Mouse (Mus musculus) kidney, adult 2 months (tissue): ENCODE measurements around the gene Nostrin.

ENCODE experiments used
- CTCF ChIP-seq: fragments of 200-500 bp; conservative IDR thresholded peaks from 2 replicates; pipeline ENCODE4 v1.5.1; 2011; ENCODE audit warnings: low read depth, mild to moderate bottlenecking, control low read depth, low read length, moderate library complexity, mixed read lengths; ENCODE audit not compliant: insufficient read depth, insufficient read length
- POLR2A ChIP-seq: fragments of 200-500 bp; IDR thresholded peaks from one replicate; pipeline ENCODE4 v1.6.1; 2011; ENCODE audit warnings: low read depth, low read length, control low read depth

GRCm38 (mm10) chr2:69215242-69215641 lies 79.6 kb downstream of the Nostrin start:
- TF ChIP-seq POLR2A (no peak), CTCF (no peak)
